Mouse (Mus musculus): ENCODE measurements around the gene Tlk1. TPM values are rescaled to one million over a fixed set of nuclear protein-coding genes. Genes with fewer than 3 reads are reported as not detected.

The Tlk1 gene
- polyA plus RNA-seq, 1 experiment from 2014 or later, result 36.4 TPM

- TF ChIP-seq CTCF (IDR thresholded peaks at IDR 0.05; ENCODE audit: low read depth), result no peak
- Histone ChIP-seq H3K27ac (ENCODE audit: low read depth) (no peak overlapping the region), H3K4me3 (ENCODE audit: low read depth, low read length) (no peak overlapping the region), H3K9ac (no peak overlapping the region), H3K27me3 (ENCODE audit: insufficient read depth, low read length) (no peaks in the 10 kb centered on the region), H3K9me3 (ENCODE audit: low read depth, low read length) (no peaks in the 10 kb centered on the region), H3K4me2 (no peak overlapping the region), H3K4me1 (ENCODE audit: insufficient read depth) (no peaks in the 10 kb centered on the region), H3K36me3 (ENCODE audit: insufficient read depth) (peaks cover 4% of the 10 kb centered on the region; the same call in 1 of the 2 replicates)
- WGBS, result 83% methylated on average over 2 of the region's 2 CpGs
- DNase-seq (no peak), ATAC-seq (ENCODE audit: insufficient read depth) (no peak)
These were observed 156.3 kb downstream of the Tlk1 start for GRCm38 (mm10) chr2:70669241-70669640.

- DNase-seq, result no peak
- TF ChIP-seq CTCF (IDR thresholded peaks at IDR 0.05; ENCODE audit: low read depth), result no peak
- no peaks in the 10 kb centered on the region for H3K9me3 ChIP-seq (ENCODE audit: low read depth, low read length)
- H3K4me3 ChIP-seq (ENCODE audit: low read depth, low read length), result no peak overlapping the region
- peaks cover 3% of the 10 kb centered on the region; the same call in 1 of the 2 replicates for H3K4me1 ChIP-seq (ENCODE audit: insufficient read depth)
- no peaks in the 10 kb centered on the region for H3K27me3 ChIP-seq (ENCODE audit: insufficient read depth, low read length)
- 81% methylated on average over 7 of the region's 7 CpGs for WGBS
- no peak overlapping the region for H3K27ac ChIP-seq (ENCODE audit: low read depth)
- H3K4me2 ChIP-seq, result no peak overlapping the region
- H3K36me3 ChIP-seq (ENCODE audit: insufficient read depth), result peaks cover 4% of the 10 kb centered on the region; the same call in 1 of the 2 replicates
- no peak for ATAC-seq (ENCODE audit: insufficient read depth)
- H3K9ac ChIP-seq, result no peak overlapping the region
These were observed 158.5 kb downstream of the Tlk1 start for GRCm38 (mm10) chr2:70667016-70667415.

- ATAC-seq (ENCODE audit: insufficient read depth) (no peak), DNase-seq (peak; percentile 47)
- H3K4me1 ChIP-seq (ENCODE audit: insufficient read depth), result peaks cover 3% of the 10 kb centered on the region; the same call in 1 of the 2 replicates
- H3K9me3 ChIP-seq (ENCODE audit: low read depth, low read length), result no peaks in the 10 kb centered on the region
- peak; percentile 26; the same call in 1 of the 2 replicates for TF ChIP-seq CTCF (IDR thresholded peaks at IDR 0.05; ENCODE audit: low read depth)
- no peak overlapping the region for H3K9ac ChIP-seq
- no peak overlapping the region for H3K4me3 ChIP-seq (ENCODE audit: low read depth, low read length)
- H3K27ac ChIP-seq (ENCODE audit: low read depth), result no peak overlapping the region
- H3K36me3 ChIP-seq (ENCODE audit: insufficient read depth), result peaks cover 2% of the 10 kb centered on the region; the same call in 1 of the 2 replicates
- WGBS, result 72% methylated on average over 5 of the region's 5 CpGs
- H3K27me3 ChIP-seq (ENCODE audit: insufficient read depth, low read length), result no peaks in the 10 kb centered on the region
- no peak overlapping the region; the same call in 1 of the 2 replicates for H3K4me2 ChIP-seq
These were observed 161.8 kb downstream of the Tlk1 start for GRCm38 (mm10) chr2:70663764-70664163.

Other genes with a start within 250 kb of the Tlk1 start
- 203 and 208 TPM in 2 replicates for gene Gorasp2, start 164.2 kb downstream of the Tlk1 start, polyA plus RNA-seq (2014; fragmentation: Nextera tagmentation; extraction: Ambion mirVana)
- gene Gm26558, start 163.6 kb downstream of the Tlk1 start, polyA plus RNA-seq (2014; fragmentation: Nextera tagmentation; extraction: Ambion mirVana), result 5.1 and 5.3 TPM in 2 replicates
- gene Dcaf17, start 229.6 kb upstream of the Tlk1 start, polyA plus RNA-seq (2014; fragmentation: Nextera tagmentation; extraction: Ambion mirVana), result 28.1 and 28.6 TPM in 2 replicates
- 15.8 and 19.6 TPM in 2 replicates for gene Mettl8, start 229.9 kb upstream of the Tlk1 start, polyA plus RNA-seq (2014; fragmentation: Nextera tagmentation; extraction: Ambion mirVana)

All from lung, embryonic 14.5 days (tissue).